Mouse (Mus musculus): Measurements from ENCODE around the gene P2rx6. TPM values are rescaled to one million over a fixed set of nuclear protein-coding genes. Genes with fewer than 3 reads are reported as not detected.

P2rx6 gene
- polyA plus RNA-seq (2017; shearing (Covaris generic)) = not detected

GRCm38 (mm10) chr16:17561751-17562208, at the start of gene P2rx6:
Gene P2rx6 (plus strand): TSS chr16:17561885.

GRCm38 (mm10) chr16:17530640-17531288, 30.9 kb upstream of the P2rx6 start, which contains the start of gene Thap7:
Gene Thap7 (minus strand): TSS chr16:17531136.

GRCm38 (mm10) chr16:17561128-17561750, 446 bp upstream of the P2rx6 start, which contains the start of gene Lrrc74b:
Gene Lrrc74b (minus strand): TSS chr16:17561247.

GRCm38 (mm10) chr16:17583064-17583463, 21.4 kb downstream of the P2rx6 start, which contains the start of gene Slc7a4:
Gene Slc7a4 (minus strand): TSS chr16:17583214.

GRCm38 (mm10) chr16:17619198-17620105, 57.8 kb downstream of the P2rx6 start, which contains the start of gene Smpd4:
Gene Smpd4 (plus strand): TSS chr16:17619354.

Other genes with a start within 250 kb of the P2rx6 start
- gene Serpind1, start 230.5 kb upstream of the P2rx6 start, polyA plus RNA-seq (2017; shearing (Covaris generic)) = under 1 TPM; 0.16 to 0.26 TPM
- gene Snap29, start 155.9 kb upstream of the P2rx6 start, polyA plus RNA-seq (2017; shearing (Covaris generic)) = 10 to 100 TPM; 19.2 to 20.7 TPM
- gene Pi4ka, start 155.6 kb upstream of the P2rx6 start, polyA plus RNA-seq (2017; shearing (Covaris generic)) = 10 to 100 TPM; 50.3 to 57.9 TPM
- gene Crkl, start 109.9 kb upstream of the P2rx6 start, polyA plus RNA-seq (2017; shearing (Covaris generic)) = 10 to 100 TPM; 55.7 to 70.5 TPM
- under 1 TPM in 1 of 2 experiments, not detected in 1; 0.20 TPM for gene Aifm3, start 72.3 kb upstream of the P2rx6 start, polyA plus RNA-seq (2017; shearing (Covaris generic))
- 10 to 100 TPM; 39.4 to 49.2 TPM for gene Lztr1, start 53.2 kb upstream of the P2rx6 start, polyA plus RNA-seq (2017; shearing (Covaris generic))
- gene Thap7, start 30.7 kb upstream of the P2rx6 start, polyA plus RNA-seq (2017; shearing (Covaris generic)) = 10 to 100 TPM; 65.5 to 75.9 TPM
- under 1 TPM in 1 of 2 experiments, not detected in 1; 0.47 TPM for gene Lrrc74b, start 638 bp upstream of the P2rx6 start, polyA plus RNA-seq (2017; shearing (Covaris generic))
- gene Slc7a4, start 21.3 kb downstream of the P2rx6 start, polyA plus RNA-seq (2017; shearing (Covaris generic)) = 1 to 10 TPM; 1.1 to 2.2 TPM
- 10 to 100 TPM; 14.1 to 18.4 TPM for gene Smpd4, start 57.5 kb downstream of the P2rx6 start, polyA plus RNA-seq (2017; shearing (Covaris generic))
- gene Ccdc74a, start 84.6 kb downstream of the P2rx6 start, polyA plus RNA-seq (2017; shearing (Covaris generic)) = under 1 TPM; 0.33 to 0.64 TPM
- 100 to 1,000 TPM in 1 of 2 experiments, 10 to 100 TPM in 1; 90.2 to 128 TPM for gene Med15, start 171.0 kb downstream of the P2rx6 start, polyA plus RNA-seq (2017; shearing (Covaris generic))
- 10 to 100 TPM; 11.1 to 14.1 TPM for gene Klhl22, start 197.7 kb downstream of the P2rx6 start, polyA plus RNA-seq (2017; shearing (Covaris generic))
- under 1 TPM in 1 of 2 experiments, not detected in 1; 0.07 TPM for gene Scarf2, start 235.4 kb downstream of the P2rx6 start, polyA plus RNA-seq (2017; shearing (Covaris generic))